Mouse (Mus musculus) left cerebral cortex, postnatal 25 days (tissue): Measurements from ENCODE around the gene Qdpr. TPM values are rescaled to one million over a fixed set of nuclear protein-coding genes. Genes with fewer than 3 reads are reported as not detected.

Experiments used
- DNase-seq, 2 experiments: peaks; one replicate each; pipeline ENCODE4 v3.0.0; 2022; ENCODE audit warnings: low spot score in 2 of 2, mixed read lengths in 1 of 2
- intact Hi-C: fragments of 180-260 bp; cut with DNase I; formaldehyde crosslinking; loops from one replicate; pipeline ENCODE4 v1.15.1; 2025
- total RNA-seq, 2 experiments: library from RNA; stranded (reverse); gene quantifications; 2 replicates each; pipeline ENCODE4 v1.2.3; 2021

Qdpr gene
- 100 to 1,000 TPM; 101 to 104 TPM for total RNA-seq

GRCm38 (mm10) chr5:45449831-45450716 lies at the start of gene Qdpr:
Gene Qdpr (minus strand): TSS chr5:45450236.
- intact Hi-C loops: no loop called here
- DNase-seq: peak; percentile 92 to 99

- intact Hi-C loops: no loop called here
- DNase-seq: no peak
Measured at GRCm38 (mm10) chr5:45497564-45497963, 47.5 kb upstream of the Qdpr start.

DNA sequence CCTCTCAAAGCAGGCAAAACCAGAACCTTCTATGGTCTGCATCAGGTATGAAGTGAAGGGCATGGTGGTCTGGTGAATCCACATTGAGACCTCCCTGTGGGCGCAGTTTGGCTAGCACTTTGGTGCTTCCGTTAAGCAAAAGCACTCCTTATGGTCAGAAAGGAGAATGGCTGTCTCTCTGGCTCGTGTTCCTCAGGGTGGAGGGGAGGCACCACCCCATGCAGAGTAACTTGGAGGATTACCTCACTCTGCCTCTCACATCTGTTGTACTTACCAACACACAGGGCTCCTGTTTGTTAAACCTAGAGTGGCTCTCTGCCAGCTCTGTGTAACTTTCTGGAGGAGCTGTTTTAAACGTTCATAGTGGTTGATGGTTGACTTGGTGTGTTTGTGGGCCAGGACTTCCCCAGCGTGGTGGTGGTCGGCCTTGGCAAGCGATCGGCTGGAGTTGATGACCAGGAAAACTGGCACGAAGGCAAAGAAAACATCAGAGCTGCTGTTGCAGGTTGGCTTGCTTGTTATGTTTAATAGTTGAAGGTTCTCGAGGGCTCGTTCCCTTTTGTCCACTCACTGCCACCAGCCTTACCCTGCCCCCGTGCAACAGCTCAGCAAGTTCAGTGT lies 47.0 kb upstream of the Qdpr start:
- no peak for DNase-seq
- intact Hi-C loops: no loop called here

- intact Hi-C loops: no loop called here
- DNase-seq: no peak
Measured at GRCm38 (mm10) chr5:45496479-45496878, 46.4 kb upstream of the Qdpr start.

DNA sequence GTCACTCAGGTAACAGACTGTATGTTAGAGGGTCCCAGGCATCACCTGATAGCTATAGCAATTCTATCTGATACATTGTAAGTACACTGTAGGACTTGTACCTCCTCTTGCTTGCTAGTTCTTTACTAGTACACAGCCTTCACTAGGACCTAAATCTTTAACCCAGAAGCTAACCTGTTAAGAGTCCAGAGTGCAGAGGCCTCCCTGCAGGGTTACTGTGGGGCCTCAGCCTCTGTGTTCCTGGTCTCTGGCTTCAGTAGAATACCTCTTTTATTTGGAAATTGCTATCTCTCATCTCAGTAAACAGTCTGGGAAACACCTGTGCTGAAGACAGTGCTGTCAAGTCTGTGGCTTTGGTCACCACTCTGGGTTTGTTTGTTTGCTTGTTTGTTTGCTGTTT lies 46.0 kb upstream of the Qdpr start:
- intact Hi-C loops: no loop called here
- no peak for DNase-seq

DNA sequence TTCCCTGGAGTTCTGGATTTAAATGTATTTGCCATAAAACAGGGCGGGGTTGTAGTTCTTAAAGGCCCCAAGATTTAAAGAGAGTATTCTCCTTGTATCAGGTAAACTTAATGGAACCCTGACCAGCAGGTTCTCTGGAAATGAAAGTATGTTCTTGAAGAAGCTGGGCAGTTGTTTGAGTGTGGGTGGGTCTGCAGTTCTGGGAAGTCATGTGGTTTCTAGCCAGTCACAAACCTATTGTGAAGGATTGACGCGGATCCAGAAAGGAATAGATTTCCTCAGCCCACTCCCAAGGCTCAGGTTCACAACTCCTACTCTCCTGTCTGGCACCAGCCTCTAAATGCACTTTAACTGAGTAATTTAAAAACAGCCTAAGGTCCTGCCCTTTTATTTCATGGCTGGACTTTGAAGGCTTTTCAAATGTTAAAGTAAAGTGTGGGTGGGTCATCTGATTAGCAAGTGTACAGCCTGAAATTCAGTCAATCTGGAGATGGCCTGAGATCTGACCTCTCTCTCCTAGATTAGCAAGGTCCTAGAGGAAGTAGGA lies 45.5 kb upstream of the Qdpr start:
- intact Hi-C loops: no loop called here
- no peak for DNase-seq

DNA sequence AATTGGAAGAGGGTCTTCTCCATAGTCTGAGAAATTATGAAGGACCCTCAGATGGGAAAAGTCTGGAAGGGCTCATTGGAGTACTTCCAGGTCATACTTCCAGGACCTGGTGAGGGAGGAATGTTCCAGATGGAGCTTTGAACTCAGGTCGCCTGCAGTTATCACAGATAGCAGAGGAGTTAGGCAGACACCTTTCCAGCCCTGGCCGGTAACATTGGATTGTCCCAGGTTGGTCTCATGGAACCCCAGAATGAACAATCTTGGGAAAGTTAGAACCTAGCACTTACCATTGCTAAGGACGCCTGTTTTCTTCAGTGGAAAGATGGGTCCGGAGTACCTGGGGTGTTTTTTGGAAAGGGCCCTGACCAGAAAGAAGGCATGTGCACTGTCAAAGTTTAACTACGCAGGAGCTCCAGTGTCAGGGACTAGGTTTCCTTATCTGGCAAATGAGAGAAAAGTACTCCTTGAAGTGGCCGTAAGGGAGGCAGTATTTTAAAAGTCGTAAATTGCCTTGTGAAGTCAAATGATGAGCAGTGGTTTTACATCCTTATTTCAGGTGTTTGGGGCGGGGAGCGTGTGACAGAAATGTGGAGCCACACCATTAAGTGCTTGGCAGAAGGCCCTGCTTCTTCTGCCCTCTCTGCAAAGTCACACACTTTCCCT lies 44.2 kb upstream of the Qdpr start:
- DNase-seq: no peak
- intact Hi-C loops: no loop called here

GRCm38 (mm10) chr5:45493191-45494092 lies 43.4 kb upstream of the Qdpr start, which contains the start of gene Lap3:
Gene Lap3 (plus strand): TSS chr5:45493374.
- peak; percentile 97 to 98 for DNase-seq
- intact Hi-C loops: no loop called here

- DNase-seq: no peak
- intact Hi-C loops: no loop called here
Measured at GRCm38 (mm10) chr5:45491776-45492175, 41.7 kb upstream of the Qdpr start.

DNA sequence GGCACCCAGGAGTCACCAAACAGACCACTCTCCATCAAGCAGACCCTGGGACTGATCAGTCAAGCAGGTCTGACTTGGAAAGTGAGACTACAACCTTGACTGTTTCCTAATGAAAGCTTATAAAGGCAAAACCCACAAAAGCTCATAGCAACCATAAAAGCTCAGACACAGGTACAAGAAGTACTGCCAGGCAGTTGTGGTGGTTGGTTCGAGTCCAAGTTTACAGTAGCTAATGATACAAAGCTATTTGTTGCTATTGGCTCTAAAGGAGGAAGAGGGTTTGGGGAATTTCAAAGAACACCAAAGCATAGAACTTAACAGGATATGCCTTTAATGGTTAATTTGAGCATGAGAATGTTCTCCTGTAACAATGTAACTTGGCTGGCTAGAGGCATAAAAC lies 33.6 kb upstream of the Qdpr start:
- no peak for DNase-seq
- intact Hi-C loops: no loop called here

DNA sequence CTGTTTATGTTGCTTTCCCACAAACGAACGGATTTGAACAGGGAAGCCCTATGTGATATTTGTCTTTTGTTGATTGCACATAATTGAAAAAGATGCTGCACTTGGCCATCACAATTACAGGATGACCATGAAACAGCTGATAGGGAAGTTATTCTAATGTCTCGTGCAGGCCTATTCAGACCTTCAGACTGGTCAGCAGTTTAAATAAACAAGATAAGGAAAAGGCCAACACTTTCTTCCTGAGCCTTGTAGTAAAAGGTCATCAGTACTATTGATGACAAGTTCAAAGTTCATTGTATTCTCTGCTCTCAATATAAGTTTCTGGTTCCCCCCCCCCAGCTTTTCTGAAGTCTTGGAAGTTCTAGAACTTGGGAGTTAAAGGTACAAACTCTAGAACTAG lies 32.6 kb upstream of the Qdpr start:
- intact Hi-C loops: no loop called here
- DNase-seq: no peak

GRCm38 (mm10) chr5:45481125-45481524 lies 31.1 kb upstream of the Qdpr start:
- intact Hi-C loops: no loop called here
- no peak for DNase-seq

- no peak for DNase-seq
- intact Hi-C loops: no loop called here
Measured at GRCm38 (mm10) chr5:45480066-45480465, 30.0 kb upstream of the Qdpr start.

GRCm38 (mm10) chr5:45477601-45478000 lies 27.6 kb upstream of the Qdpr start:
- intact Hi-C loops: loop anchor here (2.0 kb wide), 2 partner anchors 191 to 869 kb away; partner anchors contain the start of gene Ncapg
- DNase-seq: peak in 1 of 2 experiments; percentile 41

DNA sequence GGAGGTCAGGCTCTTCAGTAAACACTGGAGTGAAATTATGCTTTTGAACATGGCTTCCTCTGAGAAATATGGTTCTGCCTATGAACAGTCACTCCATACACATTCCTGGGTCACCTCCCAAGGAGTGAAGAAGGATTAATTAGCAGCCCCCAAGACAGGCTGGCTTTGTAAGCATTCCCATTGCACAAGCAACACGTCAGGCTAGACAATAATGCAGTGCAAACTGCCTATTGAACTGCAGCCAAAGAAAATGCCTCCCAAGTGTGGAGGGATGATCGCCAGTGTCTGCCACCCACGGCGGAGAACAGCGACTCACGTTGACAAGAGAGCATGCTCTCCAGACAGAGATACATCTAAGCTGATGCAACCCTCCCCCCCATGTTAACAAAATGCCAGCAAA lies 26.3 kb upstream of the Qdpr start:
- DNase-seq: peak in 1 of 2 experiments; percentile 67
- intact Hi-C loops: loop anchor here (2.0 kb wide), 2 partner anchors 193 to 871 kb away; partner anchors contain the start of gene Ncapg

DNA sequence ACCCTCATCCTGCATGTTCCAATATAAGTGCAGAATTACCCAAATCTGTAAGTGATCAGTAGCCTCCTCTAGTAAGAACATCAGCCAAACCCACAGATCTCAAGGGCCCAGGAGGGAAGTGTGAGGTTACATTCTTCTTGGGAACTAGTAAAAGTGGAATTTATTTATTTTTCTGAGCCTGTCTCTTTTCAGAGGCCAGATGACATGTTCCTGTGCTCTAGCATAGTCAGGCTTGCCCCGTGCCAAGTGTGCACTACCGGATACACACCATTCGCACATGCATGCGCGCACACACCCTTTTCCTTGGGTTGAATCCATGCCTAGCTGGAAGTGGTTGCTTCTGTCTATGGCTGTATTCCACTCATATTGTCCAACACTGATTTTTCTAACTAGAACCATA lies 25.7 kb upstream of the Qdpr start:
- intact Hi-C loops: loop anchor here (2.0 kb wide), 3 partner anchors 59 to 871 kb away; partner anchors contain the start of gene Ncapg
- no peak for DNase-seq

- intact Hi-C loops: loop anchor here (2.0 kb wide), 1 partner anchor 60 kb away; no protein-coding TSS in a partner anchor
- no peak for DNase-seq
Measured at GRCm38 (mm10) chr5:45474758-45475157, 24.7 kb upstream of the Qdpr start.

DNA sequence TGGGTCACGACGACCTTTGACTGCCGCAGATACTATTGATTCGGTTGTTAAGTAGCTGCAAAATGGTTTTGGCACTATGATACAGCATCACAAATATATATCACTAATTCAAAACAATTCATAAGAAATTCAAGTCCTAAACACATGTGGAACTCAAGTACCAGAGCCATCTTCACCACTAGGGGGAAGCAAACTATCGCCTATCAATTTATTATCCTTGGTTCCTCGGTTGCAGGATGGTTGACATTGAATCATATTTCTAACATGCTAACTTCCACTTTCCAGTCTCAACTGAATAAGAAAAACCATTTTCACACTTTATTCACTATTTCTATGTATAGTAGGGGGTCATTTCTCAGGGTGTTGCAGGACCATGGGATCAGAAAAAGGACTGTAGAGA lies 24.2 kb upstream of the Qdpr start:
- DNase-seq: peak; percentile 66 to 84

DNA sequence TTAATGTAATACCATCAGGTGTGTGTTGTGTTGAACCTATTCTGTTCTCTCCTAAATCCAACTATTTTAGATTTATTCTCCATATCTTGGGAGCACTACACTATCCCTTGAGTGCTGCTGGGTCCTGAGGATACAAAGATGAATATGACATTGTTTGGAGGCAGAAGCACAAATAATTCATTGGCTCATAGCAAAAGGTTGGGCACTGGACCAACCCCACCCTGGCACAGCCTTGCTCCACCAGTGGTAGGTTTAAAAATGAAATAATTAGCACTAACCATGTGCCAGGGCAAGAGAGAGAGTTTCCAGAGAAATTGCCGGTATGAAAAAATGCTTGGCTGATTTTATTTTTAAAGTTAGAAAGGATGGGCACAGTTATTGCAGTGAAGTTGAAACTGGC lies 23.5 kb upstream of the Qdpr start:
- no peak for DNase-seq
- intact Hi-C loops: no loop called here

More for the DNA sequence above, 24.2 kb upstream of the Qdpr start:
- intact Hi-C loops: loop anchor here (2.0 kb wide), 1 partner anchor 61 kb away; no protein-coding TSS in a partner anchor
